In the genomic region with DNA sequence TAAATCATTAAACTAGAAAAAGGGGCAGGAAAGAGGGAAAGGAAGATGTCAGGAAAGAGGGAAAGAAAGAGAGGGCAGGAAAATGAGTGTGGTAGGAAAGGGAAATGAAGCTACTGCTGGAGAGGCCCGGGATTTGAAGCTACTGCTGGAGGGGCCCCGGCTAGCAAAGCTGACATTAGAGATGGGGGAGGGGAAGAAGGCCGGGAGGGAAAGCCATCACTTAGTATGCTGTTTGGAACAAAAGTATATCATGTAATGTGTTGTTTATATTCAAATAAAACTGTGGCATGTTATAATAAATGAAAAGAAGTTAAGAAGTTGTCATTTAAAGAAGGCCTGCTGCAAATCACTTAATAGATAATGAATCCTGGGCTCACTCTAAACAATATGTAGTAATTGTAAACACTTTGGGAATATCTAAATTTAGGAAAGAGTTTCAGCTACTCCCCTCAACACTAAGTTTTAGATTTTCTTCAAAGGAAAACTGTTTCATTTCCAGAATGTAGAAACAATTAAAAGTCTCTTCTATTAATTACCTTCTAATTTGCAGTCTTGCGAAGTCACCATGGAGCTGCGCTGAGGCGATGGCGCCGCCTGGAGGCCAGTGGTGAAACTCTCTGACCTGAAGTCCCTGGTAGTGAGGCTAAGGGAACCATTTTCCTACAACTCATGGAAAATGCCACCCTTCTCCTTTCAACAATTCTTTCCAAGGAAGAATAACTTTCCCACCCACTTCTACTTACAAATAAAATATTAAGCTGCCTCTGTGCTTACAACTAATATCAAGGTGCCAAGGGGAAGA, we compare ENCODE assay signal across 8 mouse cellular contexts.
A peak's percentile ranks its signal among the peaks of the same experiment; 100 is the strongest.
DNase-seq lines count a peak whose midpoint lies in the region; ATAC-seq and TF ChIP-seq lines count a peak whose summit lies in the region.

No protein-coding gene starts in this region.

- ATAC-seq in frontal cortex, adult (ENCODE audit: low TSS enrichment): peak; percentile 72; the same call in 1 of the 2 replicates

- TF ChIP-seq POLR2A in brain, embryonic 14.5 days (IDR thresholded peaks at IDR 0.05; ENCODE audit: borderline replicate concordance, extremely low read depth, insufficient read depth, insufficient read length, poor library complexity, severe bottlenecking): no peak

- peak; percentile 88 for TF ChIP-seq CTCF in brain, embryonic 14.5 days (IDR thresholded peaks at IDR 0.05; ENCODE audit: borderline replicate concordance, extremely low read depth, insufficient read depth, insufficient read length)

- DNase-seq in gastrocnemius, adult 18-20 months (ENCODE audit: low spot score): peak; percentile 21
- no peak for DNase-seq in gastrocnemius, postnatal 25 days
- peak; percentile 42 for DNase-seq in A20 (ENCODE audit: low read depth, low spot score)
- DNase-seq in brain, embryonic 14.5 days (ENCODE audit: low read depth): peak; percentile 82
- DNase-seq in layer of hippocampus, adult 9-10 months (ENCODE audit: low spot score): peak; percentile 37
- DNase-seq in lung, postnatal 25 days (ENCODE audit: low spot score): peak; percentile 42
- DNase-seq in testis, postnatal 10 days (ENCODE audit: low spot score): peak; percentile 89
